Mouse (Mus musculus) forebrain, embryonic 13.5 days (tissue): Measurements from ENCODE around the gene Cmbl. TPM values are rescaled to one million over a fixed set of nuclear protein-coding genes. Genes with fewer than 3 reads are reported as not detected.
"Not testable (repeated sequence)": the region's sequence is repeated elsewhere in the genome, so short reads cannot be mapped to it uniquely, and the experiment has no call there.

ENCODE experiments used
- ATAC-seq: fragments of 200-750 bp; cut with Nextera tagmentation; 2 replicates; pipeline ENCODE4 v1.8.0; 2017
- H3K27ac ChIP-seq: fragments of 300-500 bp; sonication (generic); 2 replicates; pipeline ENCODE4 v1.5.1; 2015; ENCODE audit warnings: inconsistent platforms, mild to moderate bottlenecking, moderate library complexity
- H3K27me3 ChIP-seq: fragments of 300-500 bp; sonication (generic); 2 replicates; pipeline ENCODE4 v1.6.1; 2015; ENCODE audit warnings: mild to moderate bottlenecking, inconsistent platforms
- H3K36me3 ChIP-seq: fragments of 300-500 bp; sonication (generic); 2 replicates; pipeline ENCODE4 v1.6.1; 2015; ENCODE audit warnings: mild to moderate bottlenecking, inconsistent platforms; ENCODE audit not compliant: poor library complexity, severe bottlenecking
- H3K4me1 ChIP-seq: fragments of 300-500 bp; sonication (generic); 2 replicates; pipeline ENCODE4 v1.6.1; 2015; ENCODE audit warnings: inconsistent platforms
- H3K4me2 ChIP-seq: fragments of 300-500 bp; sonication (generic); 2 replicates; pipeline ENCODE4 v1.6.1; 2015; ENCODE audit warnings: inconsistent platforms, mild to moderate bottlenecking, moderate library complexity
- H3K4me3 ChIP-seq: fragments of 300-500 bp; sonication (generic); 2 replicates; pipeline ENCODE4 v1.5.1; 2015; ENCODE audit warnings: mild to moderate bottlenecking, inconsistent platforms
- H3K9ac ChIP-seq: fragments of 300-500 bp; sonication (generic); 2 replicates; pipeline ENCODE4 v1.6.1; 2015; ENCODE audit warnings: mild to moderate bottlenecking, inconsistent platforms
- H3K9me3 ChIP-seq: fragments of 300-500 bp; sonication (generic); replicated peaks from 2 replicates; pipeline ENCODE4 v1.6.1; 2016; ENCODE audit warnings: inconsistent platforms
- WGBS: fragments of 180-500 bp; shearing (Covaris S2); methylation state at CpG from one replicate; pipeline ENCODE4 v1.1.7; 2015; 5-methylcytosine and 5-hydroxymethylcytosine counted together
- polyA plus RNA-seq: library from polyadenylated mRNA; unstranded; fragments of >200 nt; fragmentation: Nextera tagmentation; extraction: Ambion mirVana; gene quantifications from 2 replicates; pipeline ENCODE4 v1.2.1, GENCODE M21; 2015

Gene Cmbl
- polyA plus RNA-seq, 1 experiment from 2014 or later: 2.1 TPM

- ATAC-seq: no peak
- H3K9ac ChIP-seq: no peak overlapping the region
Measured at GRCm38 (mm10) chr15:31569325-31570022, 4.3 kb downstream of the Cmbl start.

DNA sequence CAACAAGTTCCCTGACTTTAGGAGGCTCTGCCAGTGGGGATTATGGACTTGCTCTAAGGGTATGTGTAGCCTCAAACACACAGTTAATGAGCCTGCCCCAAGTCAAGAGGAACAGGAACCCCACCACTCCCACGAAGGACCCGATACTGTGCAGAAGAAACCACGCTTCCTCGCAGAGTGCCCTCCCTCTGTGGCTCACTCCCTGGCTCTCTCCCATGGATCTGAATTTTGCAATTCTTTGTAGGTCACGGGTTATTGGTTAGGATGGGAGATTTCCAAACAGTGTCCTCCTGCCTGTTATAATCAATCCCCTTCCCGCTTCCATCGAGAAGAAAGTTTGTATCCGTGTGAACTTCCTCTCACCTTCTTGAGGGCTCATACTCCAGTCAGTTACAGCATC is 5.8 kb downstream of the Cmbl start:
- no peaks in the 10 kb centered on the region; the same call in 1 of the 2 replicates for H3K27me3 ChIP-seq
- 94% methylated on average over 8 of the region's 8 CpGs for WGBS
- H3K4me3 ChIP-seq: no peak overlapping the region
- no peaks in the 10 kb centered on the region for H3K9me3 ChIP-seq
- no peak overlapping the region for H3K9ac ChIP-seq
- no peaks in the 10 kb centered on the region for H3K4me1 ChIP-seq
- no peak for ATAC-seq
- H3K36me3 ChIP-seq: no peaks in the 10 kb centered on the region
- no peak overlapping the region for H3K4me2 ChIP-seq
- no peak overlapping the region for H3K27ac ChIP-seq

More at GRCm38 (mm10) chr15:31569325-31570022, 4.3 kb downstream of the Cmbl start:
- H3K27me3 ChIP-seq: no peaks in the 10 kb centered on the region; the same call in 1 of the 2 replicates
- WGBS: 67% methylated on average over 9 of the region's 9 CpGs
- no peak overlapping the region for H3K27ac ChIP-seq
- no peaks in the 10 kb centered on the region for H3K36me3 ChIP-seq
- no peaks in the 10 kb centered on the region for H3K9me3 ChIP-seq
- H3K4me1 ChIP-seq: no peaks in the 10 kb centered on the region
- H3K4me2 ChIP-seq: no peak overlapping the region
- H3K4me3 ChIP-seq: no peak overlapping the region

DNA sequence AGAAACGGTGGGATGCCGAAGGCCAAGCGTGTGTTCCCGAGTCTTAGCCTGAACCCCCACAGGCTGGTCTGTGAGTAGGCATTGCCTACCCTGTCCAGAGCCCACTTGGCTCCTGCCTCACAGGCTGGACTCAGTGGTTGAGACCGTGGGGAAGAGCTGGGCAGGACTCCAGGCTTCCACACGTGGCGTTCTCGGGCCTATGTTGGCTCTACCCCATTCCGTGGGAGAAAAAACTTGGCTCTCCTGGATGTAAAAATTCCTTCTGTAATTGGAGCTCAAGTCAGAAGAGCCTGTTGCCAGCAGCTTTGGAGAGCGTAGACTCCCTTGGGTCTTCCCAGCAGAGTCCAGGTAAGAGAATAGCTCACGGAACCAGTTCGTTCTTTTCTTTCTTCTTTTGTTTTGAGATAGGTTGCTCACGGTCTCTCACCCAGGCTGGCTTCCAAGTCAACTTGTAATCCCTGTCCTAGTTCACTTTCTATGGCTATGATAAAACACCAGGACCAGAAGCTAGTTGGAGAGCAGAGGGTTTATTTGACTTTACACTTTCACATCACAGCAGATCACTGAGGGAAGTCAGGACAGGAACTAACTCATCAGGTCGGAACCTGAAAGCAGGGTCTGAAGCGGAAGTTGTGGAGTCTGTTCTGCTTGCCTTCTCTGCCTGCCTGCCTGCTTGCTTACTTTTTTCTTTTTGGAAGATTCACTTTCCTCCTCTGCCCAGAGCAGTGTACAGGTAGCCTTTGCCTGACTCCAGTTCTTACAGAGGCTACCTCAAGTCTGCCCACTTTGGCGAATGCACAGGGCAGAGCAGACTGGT is 6.9 kb downstream of the Cmbl start:
- Histone ChIP-seq H3K9ac (no peak overlapping the region), H3K4me2 (no peak overlapping the region), H3K4me1 (no peaks in the 10 kb centered on the region), H3K9me3 (no peaks in the 10 kb centered on the region), H3K27ac (no peak overlapping the region), H3K4me3 (no peak overlapping the region), H3K36me3 (no peaks in the 10 kb centered on the region), H3K27me3 (no peaks in the 10 kb centered on the region; the same call in 1 of the 2 replicates)
- 88% methylated on average over 16 of the region's 16 CpGs for WGBS
- ATAC-seq: no peak

DNA sequence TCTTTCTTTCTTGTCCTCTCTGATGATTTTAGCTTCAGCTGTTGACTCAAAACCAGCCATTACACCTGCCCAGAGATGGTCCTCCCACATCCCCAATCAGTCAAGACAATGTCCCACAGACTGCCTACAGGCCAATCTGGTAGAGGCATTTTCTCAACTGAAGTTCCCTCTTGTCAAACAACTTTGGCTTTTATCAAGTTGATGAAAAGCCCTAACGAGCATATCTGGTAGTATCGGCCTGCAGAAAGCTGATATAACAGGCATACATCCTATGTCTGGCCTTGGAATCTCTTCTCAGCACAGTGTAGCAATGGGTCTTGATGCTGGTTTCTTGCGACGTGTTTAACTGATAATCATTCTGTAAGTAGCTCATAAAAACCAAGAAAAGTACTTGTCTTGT is 8.1 kb downstream of the Cmbl start:
- H3K27ac ChIP-seq: no peak overlapping the region
- WGBS: 81% methylated on average over 4 of the region's 4 CpGs

GRCm38 (mm10) chr15:31573692-31574091 is 8.5 kb downstream of the Cmbl start:
- no peak overlapping the region for H3K4me2 ChIP-seq
- no peaks in the 10 kb centered on the region for H3K9me3 ChIP-seq
- no peak for ATAC-seq
- no peaks in the 10 kb centered on the region for H3K36me3 ChIP-seq
- no peak overlapping the region for H3K27ac ChIP-seq
- no peaks in the 10 kb centered on the region for H3K4me1 ChIP-seq
- H3K4me3 ChIP-seq: no peak overlapping the region
- H3K27me3 ChIP-seq: no peaks in the 10 kb centered on the region; the same call in 1 of the 2 replicates
- no peak overlapping the region for H3K9ac ChIP-seq

More for the DNA sequence above, 8.1 kb downstream of the Cmbl start:
- no peak for ATAC-seq
- no peaks in the 10 kb centered on the region; the same call in 1 of the 2 replicates for H3K27me3 ChIP-seq
- no peak overlapping the region for H3K4me2 ChIP-seq
- H3K9ac ChIP-seq: no peak overlapping the region
- no peak overlapping the region for H3K4me3 ChIP-seq
- no peaks in the 10 kb centered on the region for H3K9me3 ChIP-seq
- H3K36me3 ChIP-seq: no peaks in the 10 kb centered on the region
- H3K4me1 ChIP-seq: no peaks in the 10 kb centered on the region

DNA sequence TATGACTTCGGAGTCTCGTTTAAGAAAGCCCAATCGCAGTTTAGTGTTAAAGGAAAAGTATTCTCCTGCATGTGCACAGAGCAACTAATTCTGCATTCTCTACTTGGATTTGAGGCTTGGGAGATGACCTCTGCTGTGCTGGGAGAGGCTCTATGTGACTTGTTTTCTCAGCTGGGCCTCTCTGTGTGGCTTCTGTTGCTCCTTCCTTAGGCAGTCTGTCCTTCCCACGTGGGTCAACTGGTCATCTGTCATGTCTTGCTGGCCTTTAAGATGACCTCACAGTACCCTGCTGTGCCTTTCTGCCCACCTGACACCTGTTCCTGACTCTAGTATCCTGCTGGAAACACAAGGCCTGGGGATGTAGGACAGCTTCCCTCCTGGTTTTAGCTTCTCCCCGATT is 10.9 kb downstream of the Cmbl start:
- H3K27me3 ChIP-seq: no peaks in the 10 kb centered on the region
- H3K27ac ChIP-seq: no peak overlapping the region
- no peak overlapping the region for H3K4me3 ChIP-seq
- no peaks in the 10 kb centered on the region for H3K9me3 ChIP-seq
- no peak overlapping the region for H3K9ac ChIP-seq
- no peaks in the 10 kb centered on the region for H3K4me1 ChIP-seq
- no peaks in the 10 kb centered on the region for H3K36me3 ChIP-seq
- 80% methylated on average over 5 of the region's 5 CpGs for WGBS
- H3K4me2 ChIP-seq: no peak overlapping the region
- no peak for ATAC-seq

GRCm38 (mm10) chr15:31581086-31581485 is 15.9 kb downstream of the Cmbl start:
- H3K4me2 ChIP-seq, H3K36me3 ChIP-seq, H3K9me3 ChIP-seq, H3K4me1 ChIP-seq, H3K4me3 ChIP-seq, H3K27me3 ChIP-seq, H3K27ac ChIP-seq, ATAC-seq, H3K9ac ChIP-seq: not testable (repeated sequence)
- WGBS: 91% methylated on average over 2 of the region's 2 CpGs

- no peak overlapping the region for H3K9ac ChIP-seq
- no peaks in the 10 kb centered on the region for H3K9me3 ChIP-seq
- H3K27me3 ChIP-seq: no peaks in the 10 kb centered on the region
- H3K4me2 ChIP-seq: no peak overlapping the region
- no peaks in the 10 kb centered on the region for H3K4me1 ChIP-seq
- no peak overlapping the region for H3K4me3 ChIP-seq
- ATAC-seq: no peak
- WGBS: 93% methylated on average over 13 of the region's 13 CpGs
- peaks cover 1% of the 10 kb centered on the region; the same call in 1 of the 2 replicates for H3K36me3 ChIP-seq
- H3K27ac ChIP-seq: no peak overlapping the region
Measured at GRCm38 (mm10) chr15:31583304-31584085, 18.3 kb downstream of the Cmbl start.

DNA sequence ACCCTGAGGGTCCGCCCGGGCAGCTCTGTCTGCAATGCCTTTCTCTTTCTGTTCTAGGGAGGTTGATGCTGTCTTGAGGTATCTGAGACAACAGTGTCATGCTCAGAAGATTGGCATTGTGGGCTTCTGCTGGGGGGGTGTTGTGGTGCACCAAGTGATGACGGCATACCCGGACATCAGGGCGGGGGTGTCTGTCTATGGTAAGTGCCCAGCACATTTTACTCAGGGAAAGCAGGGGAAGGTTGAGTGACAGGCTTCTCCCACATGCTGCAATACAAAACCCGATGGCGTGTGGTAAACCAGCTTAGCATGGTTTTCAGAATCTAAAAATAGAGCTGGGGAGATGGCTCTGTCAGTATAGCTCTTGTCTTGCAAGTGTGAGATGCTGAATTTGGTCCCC is 20.0 kb downstream of the Cmbl start:
- Histone ChIP-seq H3K9me3 (no peaks in the 10 kb centered on the region), H3K27ac (no peak overlapping the region), H3K27me3 (no peaks in the 10 kb centered on the region), H3K9ac (no peak overlapping the region), H3K4me1 (no peaks in the 10 kb centered on the region), H3K4me2 (no peak overlapping the region), H3K36me3 (peaks cover 19% of the 10 kb centered on the region), H3K4me3 (no peak overlapping the region)
- 84% methylated on average over 7 of the region's 7 CpGs for WGBS
- no peak for ATAC-seq

DNA sequence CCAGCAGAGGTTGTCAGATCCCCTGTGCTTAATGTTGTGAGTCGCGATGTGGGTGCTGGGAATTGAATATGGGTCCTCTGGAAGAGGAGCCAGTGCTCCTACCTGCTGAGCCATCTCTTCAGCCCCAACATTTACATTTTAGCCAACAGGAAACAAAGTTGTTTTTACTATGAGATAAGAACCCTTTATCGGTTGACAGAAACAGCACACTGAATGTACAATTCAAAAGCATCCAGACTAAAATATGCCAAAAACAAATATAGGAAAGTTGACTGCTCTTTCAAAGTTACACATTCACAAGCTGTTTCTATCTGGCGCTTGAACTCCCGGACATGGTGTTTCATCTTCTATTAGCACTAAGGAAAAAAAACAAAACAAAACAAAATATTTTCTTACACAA is 20.9 kb downstream of the Cmbl start:
- Histone ChIP-seq H3K4me3 (no peak overlapping the region), H3K4me2 (no peak overlapping the region), H3K27ac (no peak overlapping the region), H3K4me1 (no peaks in the 10 kb centered on the region), H3K9ac (no peak overlapping the region), H3K9me3 (no peaks in the 10 kb centered on the region), H3K27me3 (no peaks in the 10 kb centered on the region), H3K36me3 (peaks cover 27% of the 10 kb centered on the region)
- ATAC-seq: no peak
- 89% methylated on average over 5 of the region's 5 CpGs for WGBS

DNA sequence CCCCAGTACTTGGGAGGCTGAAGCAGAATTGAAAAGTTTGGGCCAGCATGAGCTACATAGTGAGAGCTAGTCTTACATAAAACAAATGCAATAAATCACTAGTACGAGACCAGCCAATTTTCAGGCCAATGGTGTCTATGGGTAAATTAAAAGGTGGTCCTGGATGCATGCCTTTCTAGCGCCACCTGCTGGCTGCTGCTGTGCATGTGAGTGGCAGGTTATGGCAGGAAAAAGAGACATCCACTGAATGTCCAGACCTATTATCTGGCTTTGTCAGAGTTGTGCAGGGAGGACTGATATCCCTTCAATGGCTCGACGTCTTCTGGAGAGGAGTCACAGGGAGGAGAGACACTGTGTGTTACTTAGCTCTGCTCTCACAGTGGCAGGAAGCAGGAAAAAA is 21.3 kb downstream of the Cmbl start:
- no peak overlapping the region for H3K4me3 ChIP-seq
- WGBS: 11% methylated on average over 4 of the region's 4 CpGs
- H3K9ac ChIP-seq: no peak overlapping the region
- no peak overlapping the region for H3K4me2 ChIP-seq
- no peak overlapping the region for H3K27ac ChIP-seq
- peaks cover 32% of the 10 kb centered on the region for H3K36me3 ChIP-seq
- H3K4me1 ChIP-seq: no peaks in the 10 kb centered on the region
- no peaks in the 10 kb centered on the region for H3K27me3 ChIP-seq
- H3K9me3 ChIP-seq: no peaks in the 10 kb centered on the region
- ATAC-seq: peak; percentile 73

DNA sequence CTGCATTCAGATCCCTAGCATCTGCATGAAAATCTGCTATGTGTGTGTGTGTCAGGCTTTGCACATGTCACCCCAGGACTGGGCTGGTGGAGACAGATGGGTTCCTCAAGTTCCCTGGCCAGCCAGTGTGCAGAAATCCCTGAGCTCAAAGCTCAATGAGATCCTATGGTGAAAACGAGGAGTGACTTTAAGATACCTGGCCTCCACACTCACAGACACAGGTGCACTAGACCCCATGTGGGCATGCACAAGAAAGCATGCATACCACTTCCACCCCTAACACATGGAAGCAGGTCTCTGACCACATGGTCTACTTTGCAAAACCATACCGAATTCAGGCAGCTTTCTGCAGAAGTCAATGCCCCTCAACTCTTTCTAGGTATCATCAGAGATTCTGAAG is 22.6 kb downstream of the Cmbl start:
- 67% methylated on average over 2 of the region's 2 CpGs for WGBS
- Histone ChIP-seq H3K36me3 (peaks cover 44% of the 10 kb centered on the region), H3K27ac (no peak overlapping the region), H3K4me2 (no peak overlapping the region), H3K9ac (no peak overlapping the region), H3K27me3 (no peaks in the 10 kb centered on the region), H3K9me3 (no peaks in the 10 kb centered on the region), H3K4me3 (no peak overlapping the region), H3K4me1 (no peaks in the 10 kb centered on the region)
- no peak for ATAC-seq
